Mouse (Mus musculus): Measurements from ENCODE around the gene Rnf151. TPM values are rescaled to one million over a fixed set of nuclear protein-coding genes. Genes with fewer than 3 reads are reported as not detected.

The Rnf151 gene
- polyA plus RNA-seq, 2 experiments = 0.19 to 0.98 TPM

- 79% methylated on average over 12 of the region's 12 CpGs for WGBS
- H3K9ac ChIP-seq (ENCODE audit: low read depth, low read length, severe bottlenecking) = no peak overlapping the region
- H3K9me3 ChIP-seq (ENCODE audit: control insufficient read depth, low read length) = no peaks in the 10 kb centered on the region
These were observed 14.5 kb upstream of the Rnf151 start for GRCm38 (mm10) chr17:24732233-24732935.

GRCm38 (mm10) chr17:24730787-24731186, 12.9 kb upstream of the Rnf151 start:
- H3K9me3 ChIP-seq (ENCODE audit: control insufficient read depth, low read length) = no peaks in the 10 kb centered on the region
- H3K4me1 ChIP-seq (ENCODE audit: control insufficient read depth, insufficient read depth, low read length) = no peaks in the 10 kb centered on the region
- H3K4me2 ChIP-seq (replicated peaks; ENCODE audit: low read depth, low read length, severe bottlenecking) = no peak overlapping the region
- no peak overlapping the region for H3K4me3 ChIP-seq (replicated peaks; ENCODE audit: low read length)
- no peak for TF ChIP-seq POLR2A (IDR thresholded peaks at IDR 0.05; ENCODE audit: borderline replicate concordance, extremely low read depth, insufficient read depth, insufficient read length)
- no peak for ATAC-seq (ENCODE audit: low FRiP score, low read depth)
- H3K36me3 ChIP-seq (ENCODE audit: control insufficient read depth, insufficient read depth, low read length) = no peaks in the 10 kb centered on the region
- no peak overlapping the region for H3K9ac ChIP-seq (ENCODE audit: low read depth, low read length, severe bottlenecking)
- no peaks in the 10 kb centered on the region for H3K27me3 ChIP-seq (ENCODE audit: control insufficient read depth, insufficient read depth, low read length)
- WGBS = 82% methylated on average over 14 of the region's 14 CpGs
- no peak for DNase-seq (ENCODE audit: low spot score)
- H3K27ac ChIP-seq (replicated peaks; ENCODE audit: low read depth, low read length) = no peak overlapping the region

More at GRCm38 (mm10) chr17:24732233-24732935, 14.5 kb upstream of the Rnf151 start:
- no peaks in the 10 kb centered on the region for H3K36me3 ChIP-seq (ENCODE audit: control insufficient read depth, insufficient read depth, low read length)
- H3K4me2 ChIP-seq (replicated peaks; ENCODE audit: low read depth, low read length, severe bottlenecking) = no peak overlapping the region
- H3K27me3 ChIP-seq (ENCODE audit: control insufficient read depth, insufficient read depth, low read length) = no peaks in the 10 kb centered on the region
- DNase-seq (ENCODE audit: low spot score) (no peak), ATAC-seq (ENCODE audit: low FRiP score, low read depth) (no peak)
- H3K27ac ChIP-seq (replicated peaks; ENCODE audit: low read depth, low read length) = no peak overlapping the region
- peaks cover 8% of the 10 kb centered on the region for H3K4me1 ChIP-seq (ENCODE audit: control insufficient read depth, insufficient read depth, low read length)
- no peak overlapping the region for H3K4me3 ChIP-seq (replicated peaks; ENCODE audit: low read length)
- TF ChIP-seq POLR2A (IDR thresholded peaks at IDR 0.05; ENCODE audit: borderline replicate concordance, extremely low read depth, insufficient read depth, insufficient read length) = no peak

DNA sequence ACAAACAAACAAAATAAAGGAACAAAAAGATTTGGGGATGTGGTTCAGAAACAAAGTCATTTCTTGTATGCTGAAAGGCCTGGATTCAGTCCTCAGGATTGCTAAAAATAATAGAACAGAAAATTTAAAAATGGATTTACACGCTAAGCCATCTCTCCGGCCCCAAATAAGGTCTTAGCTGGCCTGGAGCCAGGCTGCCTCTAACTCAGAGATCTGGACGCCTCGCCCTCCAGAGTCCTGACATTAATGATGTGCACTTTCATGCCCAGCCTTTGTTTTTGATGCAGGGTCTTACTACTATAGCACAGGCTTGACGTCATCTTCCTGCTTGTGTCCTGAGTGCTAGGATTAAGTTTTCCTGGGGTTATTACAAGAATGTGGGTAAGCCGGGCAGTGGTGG, 11.2 kb upstream of the Rnf151 start:
- WGBS = 80% methylated on average over 6 of the region's 6 CpGs
- no peaks in the 10 kb centered on the region for H3K36me3 ChIP-seq (ENCODE audit: control insufficient read depth, insufficient read depth, low read length)
- H3K4me2 ChIP-seq (replicated peaks; ENCODE audit: low read depth, low read length, severe bottlenecking) = no peak overlapping the region
- DNase-seq (ENCODE audit: low spot score) = no peak
- H3K9me3 ChIP-seq (ENCODE audit: control insufficient read depth, low read length) = no peaks in the 10 kb centered on the region
- ATAC-seq (ENCODE audit: low FRiP score, low read depth) = no peak
- H3K9ac ChIP-seq (ENCODE audit: low read depth, low read length, severe bottlenecking) = no peak overlapping the region
- H3K27me3 ChIP-seq (ENCODE audit: control insufficient read depth, insufficient read depth, low read length) = no peaks in the 10 kb centered on the region
- no peak for TF ChIP-seq POLR2A (IDR thresholded peaks at IDR 0.05; ENCODE audit: borderline replicate concordance, extremely low read depth, insufficient read depth, insufficient read length)
- no peaks in the 10 kb centered on the region for H3K4me1 ChIP-seq (ENCODE audit: control insufficient read depth, insufficient read depth, low read length)
- no peak overlapping the region for H3K4me3 ChIP-seq (replicated peaks; ENCODE audit: low read length)
- no peak overlapping the region for H3K27ac ChIP-seq (replicated peaks; ENCODE audit: low read depth, low read length)

GRCm38 (mm10) chr17:24728184-24728583, 10.3 kb upstream of the Rnf151 start:
- Histone ChIP-seq H3K4me2 (replicated peaks; ENCODE audit: low read depth, low read length, severe bottlenecking) (no peak overlapping the region), H3K27ac (replicated peaks; ENCODE audit: low read depth, low read length) (no peak overlapping the region), H3K36me3 (ENCODE audit: control insufficient read depth, insufficient read depth, low read length) (no peaks in the 10 kb centered on the region), H3K9me3 (ENCODE audit: control insufficient read depth, low read length) (no peaks in the 10 kb centered on the region), H3K27me3 (ENCODE audit: control insufficient read depth, insufficient read depth, low read length) (no peaks in the 10 kb centered on the region), H3K4me3 (replicated peaks; ENCODE audit: low read length) (no peak overlapping the region), H3K4me1 (ENCODE audit: control insufficient read depth, insufficient read depth, low read length) (peaks cover 5% of the 10 kb centered on the region), H3K9ac (ENCODE audit: low read depth, low read length, severe bottlenecking) (no peak overlapping the region)
- ATAC-seq (ENCODE audit: low FRiP score, low read depth) = no peak
- no peak for TF ChIP-seq POLR2A (IDR thresholded peaks at IDR 0.05; ENCODE audit: borderline replicate concordance, extremely low read depth, insufficient read depth, insufficient read length)
- no peak for DNase-seq (ENCODE audit: low spot score)
- 70% methylated on average over 17 of the region's 17 CpGs for WGBS

DNA sequence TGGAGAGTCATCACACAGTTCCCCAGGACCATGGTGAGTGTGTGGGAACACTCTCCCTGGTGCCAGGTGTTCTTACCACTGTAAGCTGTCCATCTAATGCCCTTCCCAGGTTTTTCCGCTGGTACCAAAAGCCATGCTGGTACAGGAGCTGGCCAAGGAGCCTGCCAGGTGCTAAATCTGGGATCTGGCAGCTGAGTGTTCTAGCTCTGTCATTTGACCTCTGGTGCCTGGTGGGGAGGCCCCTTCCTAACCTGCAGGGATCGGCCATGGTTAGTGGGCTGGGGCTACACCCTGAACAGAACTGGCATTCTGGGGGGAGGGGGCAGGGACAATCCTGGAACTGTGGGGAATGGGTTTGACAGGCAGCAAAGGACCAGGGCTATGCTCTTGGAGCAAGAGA, 9.8 kb upstream of the Rnf151 start, which contains the start of gene Rpl3l:
Gene Rpl3l, plus strand, starts transcription at position 203 of the 400 bp plus-strand sequence.
- TF ChIP-seq POLR2A (IDR thresholded peaks at IDR 0.05; ENCODE audit: borderline replicate concordance, extremely low read depth, insufficient read depth, insufficient read length) = no peak
- WGBS = 61% methylated on average over 2 of the region's 2 CpGs
- Histone ChIP-seq H3K4me1 (ENCODE audit: control insufficient read depth, insufficient read depth, low read length) (peaks cover 6% of the 10 kb centered on the region), H3K36me3 (ENCODE audit: control insufficient read depth, insufficient read depth, low read length) (peaks cover under 1% of the 10 kb centered on the region; the same call in 1 of the 2 replicates), H3K9me3 (ENCODE audit: control insufficient read depth, low read length) (no peaks in the 10 kb centered on the region), H3K4me2 (replicated peaks; ENCODE audit: low read depth, low read length, severe bottlenecking) (no peak within 1 kb of the TSS), H3K9ac (ENCODE audit: low read depth, low read length, severe bottlenecking) (no peak within 1 kb of the TSS), H3K27me3 (ENCODE audit: control insufficient read depth, insufficient read depth, low read length) (no peaks in the 10 kb centered on the region), H3K27ac (replicated peaks; ENCODE audit: low read depth, low read length) (no peak within 1 kb of the TSS), H3K4me3 (replicated peaks; ENCODE audit: low read length) (no peak within 1 kb of the TSS)
- no peak for DNase-seq (ENCODE audit: low spot score)
- ATAC-seq (ENCODE audit: low FRiP score, low read depth) = no peak

Data from limb, embryonic 14.5 days (tissue).